9 mouse cellular contexts compared by ENCODE assay signal in the genomic region with DNA sequence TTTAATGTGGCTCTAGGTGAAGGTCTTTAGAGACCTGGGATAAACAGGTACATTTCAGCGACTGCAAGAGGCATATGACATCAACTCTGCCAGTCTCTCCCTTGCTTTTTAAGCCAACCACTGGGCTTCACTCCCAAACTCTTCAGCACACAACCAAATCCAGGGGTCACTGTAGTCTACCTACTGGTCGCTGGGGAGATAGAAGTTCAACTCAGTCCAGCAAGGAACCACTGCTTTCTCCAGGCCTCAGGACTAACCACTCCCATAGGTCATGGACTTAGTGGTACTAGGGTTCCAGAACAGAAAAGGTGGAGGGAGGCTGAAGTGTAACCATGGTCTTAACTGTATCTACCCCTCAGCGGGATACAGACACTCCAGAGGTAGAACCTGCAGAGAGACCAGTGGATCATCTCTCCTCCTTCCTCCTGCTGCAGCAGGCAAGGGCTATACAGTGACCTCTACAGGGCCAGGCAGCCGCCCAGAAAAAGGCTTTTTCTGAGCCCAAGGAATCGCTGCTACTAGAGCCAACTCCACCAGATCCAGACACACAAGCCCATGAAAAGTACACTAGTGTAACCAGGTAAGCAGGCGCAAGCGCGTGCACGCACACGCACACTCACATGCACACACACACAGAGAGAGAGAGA. TPM values are rescaled to one million over a fixed set of nuclear protein-coding genes. Genes with fewer than 3 reads are reported as not detected.
DNase-seq lines count a peak whose midpoint lies in the region; ATAC-seq and TF ChIP-seq lines count a peak whose summit lies in the region.
"Had no signal": no experiment of that assay in that cellular context is flagged by ENCODE, and none has a peak within 500 bp of the region (broad histone marks: within the 10 kb centered on the region; RNA-seq: fewer than 3 reads in every experiment).

No protein-coding gene starts in this region.

- H3K4me2 ChIP-seq in forebrain, embryonic 13.5 days, result peak overlapping the region; percentile 98
- peak overlapping the region; percentile 99 for H3K4me2 ChIP-seq in limb, embryonic 11.5 days (ENCODE audit: low read depth, severe bottlenecking)

- ATAC-seq in forebrain, embryonic 13.5 days, result no peak
- ATAC-seq in limb, embryonic 11.5 days (ENCODE audit: insufficient number of reproducible peaks, low FRiP score, low TSS enrichment, low read depth), result no peak

- no peak for TF ChIP-seq CTCF in lung, adult 2 months (IDR thresholded peaks at IDR 0.05; ENCODE audit: insufficient read depth, low read length)
- TF ChIP-seq CTCF in olfactory bulb, adult 2 months (IDR thresholded peaks at IDR 0.05; ENCODE audit: insufficient read depth, low read depth, low read length), result no peak

- H3K27me3 ChIP-seq in forebrain, embryonic 13.5 days, result peaks cover 41% of the 10 kb centered on the region
- H3K27me3 ChIP-seq in limb, embryonic 11.5 days (ENCODE audit: control insufficient read depth, insufficient read depth, low read length), result no peaks in the 10 kb centered on the region

- no peaks in the 10 kb centered on the region for H3K36me3 ChIP-seq in forebrain, embryonic 13.5 days (ENCODE audit: poor library complexity, severe bottlenecking)
- 0 out of 2 replicates have a peak, but pooled peaks cover 2% of the 10 kb centered on the region for H3K36me3 ChIP-seq in limb, embryonic 11.5 days (ENCODE audit: control insufficient read depth, insufficient read depth, low read length)

- peak overlapping the region; percentile 65 for H3K4me3 ChIP-seq in lung, adult 2 months (replicated peaks; ENCODE audit: extremely low read depth, low read depth, low read length)
- no peak overlapping the region; the same call in 1 of the 2 replicates for H3K4me3 ChIP-seq in forebrain, embryonic 13.5 days
- H3K4me3 ChIP-seq in limb, embryonic 11.5 days (ENCODE audit: low read depth, low read length), result peak overlapping the region; percentile 80
- peak overlapping the region; percentile 76 for H3K4me3 ChIP-seq in olfactory bulb, adult 2 months (ENCODE audit: insufficient read depth, low read depth, low read length)

- no peaks in the 10 kb centered on the region for H3K9me3 ChIP-seq in forebrain, embryonic 13.5 days (replicated peaks)
- no peaks in the 10 kb centered on the region for H3K9me3 ChIP-seq in limb, embryonic 11.5 days (ENCODE audit: control insufficient read depth, low read length)

- H3K9ac ChIP-seq in forebrain, embryonic 13.5 days, result no peak overlapping the region
- H3K9ac ChIP-seq in limb, embryonic 11.5 days (ENCODE audit: low read length), result no peak overlapping the region; the same call in 1 of the 2 replicates

- H3K27ac ChIP-seq in forebrain, embryonic 13.5 days, result no peak overlapping the region
- H3K27ac ChIP-seq in limb, embryonic 11.5 days (replicated peaks; ENCODE audit: low read depth, low read length), result no peak overlapping the region
- H3K27ac ChIP-seq in olfactory bulb, adult 2 months (ENCODE audit: insufficient read depth, low read depth, low read length), result peak overlapping the region; percentile 86

- TF ChIP-seq POLR2A in lung, adult 2 months (IDR thresholded peaks at IDR 0.05; ENCODE audit: borderline replicate concordance, extremely low read depth, low read depth, low read length), result no peak
- no peak for TF ChIP-seq POLR2A in olfactory bulb, adult 2 months (IDR thresholded peaks at IDR 0.05; ENCODE audit: insufficient read depth, low read depth, low read length)

- no peak for DNase-seq in lung, adult 2 months
- no peak for DNase-seq in lung, postnatal 36 days
- no peak for DNase-seq in limb, embryonic 11.5 days (ENCODE audit: low spot score)
- no peak for DNase-seq in c-Kit-positive CD71-positive TER-119-positive erythroid progenitor cells, embryonic 14.5 days (ENCODE audit: low spot score)
- DNase-seq in left cerebral cortex, adult 8-10 months (ENCODE audit: low spot score in 2 of 2), result no peak
- no peak for DNase-seq in thymus, postnatal 14 days

- H3K4me1 ChIP-seq in lung, adult 2 months (ENCODE audit: control insufficient read depth, insufficient read depth, low read length), result peaks cover 26% of the 10 kb centered on the region
- H3K4me1 ChIP-seq in forebrain, embryonic 13.5 days, result peaks cover 16% of the 10 kb centered on the region
- peaks cover 23% of the 10 kb centered on the region for H3K4me1 ChIP-seq in limb, embryonic 11.5 days (ENCODE audit: control insufficient read depth, insufficient read depth, low read length)
- peaks cover 54% of the 10 kb centered on the region for H3K4me1 ChIP-seq in olfactory bulb, adult 2 months (ENCODE audit: control insufficient read depth, insufficient read depth, low read length)

- WGBS in lung, adult 2 months, result 35% methylated on average over 10 of the region's 10 CpGs
- 70% methylated on average over 10 of the region's 10 CpGs for WGBS in forebrain, embryonic 13.5 days
- WGBS in limb, embryonic 11.5 days, result 73% methylated on average over 10 of the region's 10 CpGs
- 69% methylated on average over 10 of the region's 10 CpGs for WGBS in olfactory bulb, adult 2 months

RNA-seq across cellular contexts. Expression of a gene that starts 1.3 kb away (rescaled TPM):
- 507 and 712 TPM in 2 replicates for polyA plus RNA-seq in lung, adult 2 months (2012; rRNA removed)
- 15.0 and 16.0 TPM in 2 replicates for polyA plus RNA-seq in forebrain, embryonic 13.5 days (2015; fragmentation: Nextera tagmentation; extraction: Ambion mirVana)
- 59.3 and 60.4 TPM in 2 replicates for polyA plus RNA-seq in limb, embryonic 11.5 days (2014; fragmentation: Nextera tagmentation; extraction: Ambion mirVana)
- polyA plus RNA-seq in olfactory bulb, adult 2 months (2012; ENCODE audit: insufficient read depth, insufficient read length, low replicate concordance, missing spikeins), result not detected in 2 replicates
- 10 to 100 TPM; 41.0 to 47.7 (median 42.0) TPM for total RNA-seq in left cerebral cortex, adult 8-10 months (2022)

RNA-seq across cellular contexts. Expression of a gene that starts 9.4 kb away (rescaled TPM):
- 77.9 and 131 TPM in 2 replicates for polyA plus RNA-seq in lung, adult 2 months (2012; rRNA removed)
- not detected in 2 replicates for polyA plus RNA-seq in forebrain, embryonic 13.5 days (2015; fragmentation: Nextera tagmentation; extraction: Ambion mirVana)
- 0.31 and 0.54 TPM in 2 replicates for polyA plus RNA-seq in limb, embryonic 11.5 days (2014; fragmentation: Nextera tagmentation; extraction: Ambion mirVana)
- polyA plus RNA-seq in olfactory bulb, adult 2 months (2012; ENCODE audit: insufficient read depth, insufficient read length, low replicate concordance, missing spikeins), result not detected in 2 replicates
- total RNA-seq in left cerebral cortex, adult 8-10 months (2022), result under 1 TPM in 1 of 4 experiments, not detected in 3; 0.63 TPM
- total RNA-seq: neutrophil, adult 5-6 weeks had no signal

RNA-seq across cellular contexts. Expression of a gene that starts 16.4 kb away (rescaled TPM):
- 18.8 and 19.3 TPM in 2 replicates for polyA plus RNA-seq in lung, adult 2 months (2012; rRNA removed)
- 13.8 and 15.3 TPM in 2 replicates for polyA plus RNA-seq in forebrain, embryonic 13.5 days (2015; fragmentation: Nextera tagmentation; extraction: Ambion mirVana)
- 19.5 and 23.2 TPM in 2 replicates for polyA plus RNA-seq in limb, embryonic 11.5 days (2014; fragmentation: Nextera tagmentation; extraction: Ambion mirVana)
- not detected in 2 replicates for polyA plus RNA-seq in olfactory bulb, adult 2 months (2012; ENCODE audit: insufficient read depth, insufficient read length, low replicate concordance, missing spikeins)
- total RNA-seq in left cerebral cortex, adult 8-10 months (2022), result 1 to 10 TPM; 5.7 to 7.0 (median 6.1) TPM

RNA-seq across cellular contexts. Expression of a gene that starts 16.4 kb away (rescaled TPM):
- polyA plus RNA-seq in lung, adult 2 months (2012; rRNA removed), result 220 and 230 TPM in 2 replicates
- 60.5 and 75.1 TPM in 2 replicates for polyA plus RNA-seq in forebrain, embryonic 13.5 days (2015; fragmentation: Nextera tagmentation; extraction: Ambion mirVana)
- polyA plus RNA-seq in limb, embryonic 11.5 days (2014; fragmentation: Nextera tagmentation; extraction: Ambion mirVana), result 62.7 and 66.8 TPM in 2 replicates
- 286 TPM in 1 of 2 replicates, not detected in the other for polyA plus RNA-seq in olfactory bulb, adult 2 months (2012; ENCODE audit: insufficient read depth, insufficient read length, low replicate concordance, missing spikeins)
- 100 to 1,000 TPM; 123 to 148 (median 137) TPM for total RNA-seq in left cerebral cortex, adult 8-10 months (2022)

RNA-seq across cellular contexts. Expression of a gene that starts 20.6 kb away (rescaled TPM):
- polyA plus RNA-seq in lung, adult 2 months (2012; rRNA removed), result 89.7 and 89.8 TPM in 2 replicates
- polyA plus RNA-seq in forebrain, embryonic 13.5 days (2015; fragmentation: Nextera tagmentation; extraction: Ambion mirVana), result 14.9 and 16.2 TPM in 2 replicates
- polyA plus RNA-seq in limb, embryonic 11.5 days (2014; fragmentation: Nextera tagmentation; extraction: Ambion mirVana), result 36.3 and 42.0 TPM in 2 replicates
- polyA plus RNA-seq in olfactory bulb, adult 2 months (2012; ENCODE audit: insufficient read depth, insufficient read length, low replicate concordance, missing spikeins), result not detected in 2 replicates
- 10 to 100 TPM; 30.4 to 40.9 (median 36.1) TPM for total RNA-seq in left cerebral cortex, adult 8-10 months (2022)

Comparison
In these comparisons a context has a peak if more than half of its experiments do, and no peak if none do; other contexts are left out.
1. RNA of a gene that starts 1.3 kb away (polyA plus RNA-seq): 507 to 712 TPM in lung, adult 2 months, 59.3 to 60.4 TPM in limb, embryonic 11.5 days and 15.0 to 16.0 TPM in forebrain, embryonic 13.5 days; not detected in olfactory bulb, adult 2 months; every median in the first group is over 10 times any median in the second.
2. RNA of a gene that starts 9.4 kb away (polyA plus RNA-seq): 77.9 to 131 TPM in lung, adult 2 months; 0.31 to 0.54 TPM in limb, embryonic 11.5 days, not detected in forebrain, embryonic 13.5 days and not detected in olfactory bulb, adult 2 months; every median in the first group is over 10 times any median in the second.
3. RNA of a gene that starts 16.4 kb away (polyA plus RNA-seq): 19.5 to 23.2 TPM in limb, embryonic 11.5 days, 18.8 to 19.3 TPM in lung, adult 2 months and 13.8 to 15.3 TPM in forebrain, embryonic 13.5 days; not detected in olfactory bulb, adult 2 months; every median in the first group is over 10 times any median in the second.